Mouse (Mus musculus): ENCODE measurements around the gene Scn8a. TPM values are rescaled to one million over a fixed set of nuclear protein-coding genes. Genes with fewer than 3 reads are reported as not detected.
"Not testable (repeated sequence)": the region's sequence is repeated elsewhere in the genome, so short reads cannot be mapped to it uniquely, and the experiment has no call there.

Scn8a gene
- total RNA-seq (2022), result under 1 TPM in 3 of 4 experiments, not detected in 1; 0.12 to 0.22 (median 0.20) TPM

DNA sequence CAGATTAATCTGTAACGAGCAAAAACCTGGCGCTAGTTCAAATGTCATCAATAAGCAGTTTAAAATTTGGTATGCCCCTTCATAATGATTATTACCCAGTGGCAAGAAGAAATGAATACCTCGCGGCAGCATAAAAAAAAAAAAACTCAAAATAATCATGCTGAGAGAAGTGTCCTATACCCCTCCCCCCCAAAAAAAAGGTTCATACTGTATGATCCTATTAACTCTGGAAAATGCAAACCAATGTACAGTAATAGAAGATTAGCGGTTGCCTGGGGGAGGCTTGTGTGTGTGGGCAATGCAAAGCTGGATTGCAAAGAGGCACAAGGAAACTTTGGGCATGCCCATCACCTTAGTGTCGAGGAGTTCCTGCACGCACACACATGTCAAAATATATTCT lies at the start of gene Scn8a:
Gene Scn8a, plus strand, starts transcription at position 301 of the 400 bp plus-strand sequence.
- no peak for DNase-seq (ENCODE audit: low spot score in 2 of 2)

DNA sequence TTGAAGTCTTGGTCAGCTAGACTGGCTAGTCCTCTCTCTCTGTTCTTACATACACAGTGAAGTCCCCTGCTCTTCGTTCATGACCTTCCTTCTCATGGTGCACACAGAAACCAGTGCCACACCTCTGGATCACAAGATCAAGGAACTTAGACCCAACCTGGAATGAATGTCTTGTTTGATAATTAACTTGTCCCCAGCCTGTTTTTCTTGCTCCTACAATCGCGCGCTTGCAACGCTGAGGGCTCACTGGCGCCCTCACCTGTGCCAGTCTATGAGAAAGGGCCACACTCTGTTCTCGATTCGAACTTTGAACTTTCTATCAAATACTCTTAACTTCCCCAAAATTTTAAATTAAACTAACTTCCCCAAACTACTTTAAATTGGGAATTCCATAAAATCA lies 47.8 kb upstream of the Scn8a start:
- no peak for DNase-seq (ENCODE audit: low spot score in 2 of 2)

DNA sequence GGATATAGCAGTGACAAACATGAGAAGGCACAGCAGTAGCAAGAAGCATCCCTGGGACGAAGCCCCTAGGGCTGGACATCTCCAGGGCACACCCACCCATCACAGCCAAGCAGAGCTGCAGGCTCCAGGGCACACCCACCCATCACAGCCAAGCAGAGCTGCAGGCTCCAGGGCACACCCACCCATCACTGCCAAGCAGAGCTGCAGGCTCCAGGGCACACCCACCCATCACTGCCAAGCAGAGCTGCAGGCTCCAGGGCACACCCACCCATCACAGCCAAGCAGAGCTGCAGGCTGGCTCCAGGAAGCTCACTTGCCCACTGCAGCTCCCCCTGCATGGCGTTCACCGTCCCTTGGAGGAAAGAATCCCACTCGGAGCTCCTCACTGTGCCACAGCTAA lies 47.3 kb upstream of the Scn8a start:
- DNase-seq (ENCODE audit: low spot score in 2 of 2), result not testable (repeated sequence)

DNA sequence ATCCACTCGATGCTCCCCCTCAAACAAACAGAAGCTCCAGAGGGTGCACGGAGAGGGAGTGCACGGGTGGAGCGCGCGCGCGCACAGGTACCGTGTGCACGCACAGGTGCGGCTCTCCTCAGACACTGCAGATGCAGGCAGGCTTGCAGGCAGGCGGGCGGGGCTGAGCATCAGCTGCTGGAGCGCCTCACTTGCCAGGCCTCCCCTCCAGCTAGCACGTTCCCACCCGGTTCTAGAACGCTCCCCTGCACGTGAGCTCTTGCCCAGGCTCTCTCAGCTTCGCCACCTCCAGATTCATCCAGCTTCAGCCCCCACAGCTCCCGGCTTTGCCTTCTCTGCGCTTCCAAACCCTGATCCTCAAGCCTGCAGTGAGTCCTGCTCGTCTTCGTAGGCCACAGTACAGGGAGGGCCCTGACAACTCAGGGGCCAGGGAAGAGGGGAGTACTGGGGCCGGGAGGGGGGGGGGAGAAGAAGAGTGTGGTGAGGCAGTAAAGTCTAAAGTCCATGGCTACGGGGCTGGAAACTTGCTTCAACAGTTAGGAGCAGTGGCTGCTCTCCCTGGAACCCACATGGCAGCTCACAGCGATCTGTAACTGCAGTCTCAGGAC lies 44.3 kb upstream of the Scn8a start:
- DNase-seq (ENCODE audit: low spot score in 2 of 2), result no peak

DNA sequence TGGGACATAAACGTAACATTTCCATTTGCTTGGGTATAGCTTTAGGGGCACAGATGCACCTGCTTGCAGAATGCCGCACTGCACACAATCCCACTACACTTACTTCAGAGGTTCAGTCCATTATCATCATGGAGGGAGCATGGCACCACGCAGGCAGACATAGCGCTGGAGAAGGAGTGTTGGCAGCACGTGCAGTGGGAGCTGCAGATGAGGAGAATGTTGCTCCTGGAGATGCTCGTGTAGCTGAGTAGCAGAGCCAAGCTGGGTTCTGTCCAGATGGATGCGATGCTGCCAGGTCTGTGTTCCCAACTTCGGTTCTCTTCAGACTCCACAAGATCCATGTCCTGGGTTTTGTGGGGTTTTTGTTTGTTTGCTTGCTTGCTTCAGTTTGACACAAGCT lies 43.6 kb upstream of the Scn8a start:
- no peak for DNase-seq (ENCODE audit: low spot score in 2 of 2)

- no peak for DNase-seq (ENCODE audit: low spot score in 2 of 2)
Observed at GRCm38 (mm10) chr15:100829775-100830174, 39.9 kb upstream of the Scn8a start.

GRCm38 (mm10) chr15:100830682-100831081 lies 39.0 kb upstream of the Scn8a start:
- no peak for DNase-seq (ENCODE audit: low spot score in 2 of 2)

DNA sequence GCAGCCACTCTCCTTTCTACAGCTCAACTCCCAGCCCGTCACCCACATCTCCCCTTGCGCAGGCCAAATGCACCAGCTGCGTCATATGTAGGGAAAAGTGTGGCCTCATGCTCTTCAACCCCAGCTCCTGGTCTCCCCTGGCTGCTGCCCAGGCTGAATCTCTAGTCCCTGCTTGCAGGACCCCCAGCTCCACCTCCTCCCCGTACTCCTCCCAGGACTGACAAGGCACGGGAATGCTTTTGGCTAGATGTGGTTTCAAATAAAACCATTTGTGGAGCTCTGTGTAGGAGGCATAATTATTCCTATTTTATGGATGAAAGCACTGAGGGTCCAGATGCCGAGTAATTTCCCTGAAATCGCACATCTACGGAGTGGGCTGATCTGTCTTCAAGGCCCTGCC lies 37.5 kb upstream of the Scn8a start:
- no peak for DNase-seq (ENCODE audit: low spot score in 2 of 2)

DNA sequence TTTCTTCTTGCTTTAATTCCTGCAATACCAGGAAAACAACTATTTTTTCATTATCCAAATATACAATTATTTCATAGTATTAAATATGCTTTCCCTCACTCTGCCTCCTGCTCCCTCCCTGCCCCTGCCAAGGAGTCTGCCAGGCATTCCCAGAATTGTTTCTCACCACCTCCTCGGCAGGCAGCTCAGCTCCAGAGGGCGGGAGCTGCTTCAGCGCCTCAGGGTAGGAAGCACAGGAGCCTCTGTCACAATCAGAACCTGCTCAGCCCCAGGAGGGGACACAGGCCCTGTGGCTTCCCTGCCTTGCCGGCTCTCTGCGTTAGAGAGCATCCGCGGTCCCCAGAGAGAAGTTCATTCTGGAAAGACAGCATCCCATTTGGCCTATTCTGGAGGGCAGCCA lies 36.9 kb upstream of the Scn8a start:
- DNase-seq (ENCODE audit: low spot score in 2 of 2), result no peak

GRCm38 (mm10) chr15:100836729-100837128 lies 32.9 kb upstream of the Scn8a start:
- DNase-seq (ENCODE audit: low spot score in 2 of 2), result no peak

DNA sequence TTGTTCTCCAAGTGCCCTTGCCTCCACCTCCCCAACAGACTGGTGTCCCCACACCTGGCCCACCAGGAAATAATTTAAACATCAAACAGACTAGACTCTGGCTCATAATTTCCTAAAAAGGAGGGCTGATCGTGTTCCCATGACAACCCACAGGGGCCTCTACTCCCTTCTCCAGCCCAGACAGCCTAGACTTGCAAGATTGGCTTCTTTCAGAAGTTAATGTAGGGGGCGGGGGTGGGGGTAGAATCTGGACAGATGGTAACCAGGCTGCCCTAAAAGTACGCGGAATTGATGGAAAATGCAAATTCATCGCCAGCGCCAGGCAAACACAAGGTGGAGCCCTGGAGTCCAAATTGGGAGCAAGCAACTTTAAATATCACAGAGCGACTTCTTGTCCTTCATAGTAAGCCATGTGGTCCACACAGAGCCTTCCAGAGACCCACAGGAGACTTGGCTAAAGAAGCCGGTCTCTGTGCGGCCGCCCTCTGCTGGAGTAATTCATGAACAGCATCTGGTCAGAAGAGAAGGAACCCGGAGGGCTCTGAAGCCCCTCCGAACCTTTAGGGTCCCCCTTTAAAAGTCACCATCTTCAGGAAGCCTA lies 31.0 kb upstream of the Scn8a start:
- DNase-seq (ENCODE audit: low spot score in 2 of 2), result no peak

DNA sequence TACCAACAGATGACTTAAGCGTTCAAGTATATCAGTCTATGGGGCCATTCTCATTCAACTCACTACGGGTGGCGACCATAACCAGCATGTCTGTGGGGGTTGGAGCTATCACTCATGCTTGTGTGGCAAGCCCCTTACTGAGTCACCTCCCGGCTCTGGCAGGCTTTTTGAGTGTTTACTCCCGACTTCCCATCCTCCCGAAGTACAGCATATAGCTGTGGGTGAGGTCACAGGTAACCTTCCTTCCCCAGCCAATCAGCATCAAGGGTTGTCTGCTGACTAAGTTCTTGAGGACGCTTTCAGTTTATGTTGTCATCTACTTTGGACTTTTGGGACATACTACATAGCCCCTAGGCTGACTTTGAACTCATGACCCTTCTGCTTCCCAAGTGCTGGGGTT lies 25.3 kb upstream of the Scn8a start:
- no peak for DNase-seq (ENCODE audit: low spot score in 2 of 2)

GRCm38 (mm10) chr15:100845049-100845879 lies 24.4 kb upstream of the Scn8a start:
- DNase-seq (ENCODE audit: low spot score in 2 of 2), result no peak

- no peak for DNase-seq (ENCODE audit: low spot score in 2 of 2)
Observed at GRCm38 (mm10) chr15:100847193-100847592, 22.5 kb upstream of the Scn8a start.

- DNase-seq (ENCODE audit: low spot score in 2 of 2), result no peak
Observed at GRCm38 (mm10) chr15:100857586-100857985, 12.1 kb upstream of the Scn8a start.

GRCm38 (mm10) chr15:100860856-100861255 lies 8.8 kb upstream of the Scn8a start:
- DNase-seq (ENCODE audit: low spot score in 2 of 2), result no peak

DNA sequence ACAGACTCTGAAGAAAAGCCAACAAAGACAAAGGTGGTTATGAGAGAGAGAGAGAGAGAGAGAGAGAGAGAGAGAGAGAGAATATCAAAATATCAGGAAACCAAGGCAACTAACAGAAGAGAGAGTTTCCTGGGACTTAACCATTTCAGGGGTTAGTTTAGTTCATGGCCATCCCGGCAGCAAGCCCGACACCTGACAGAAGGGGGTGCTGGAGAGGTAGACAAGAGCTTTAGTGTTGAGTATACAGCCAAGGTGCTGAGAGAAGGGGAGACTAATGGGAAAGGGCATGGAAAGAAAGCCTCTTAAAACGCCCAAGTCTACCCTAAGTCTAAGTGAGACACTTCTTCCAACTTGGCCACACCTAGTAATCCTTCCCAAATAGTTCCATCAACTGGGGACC lies 4.1 kb upstream of the Scn8a start:
- DNase-seq (ENCODE audit: low spot score in 2 of 2), result no peak

GRCm38 (mm10) chr15:100870001-100870774 lies 530 bp downstream of the Scn8a start:
- no peak for DNase-seq (ENCODE audit: low spot score in 2 of 2)

DNA sequence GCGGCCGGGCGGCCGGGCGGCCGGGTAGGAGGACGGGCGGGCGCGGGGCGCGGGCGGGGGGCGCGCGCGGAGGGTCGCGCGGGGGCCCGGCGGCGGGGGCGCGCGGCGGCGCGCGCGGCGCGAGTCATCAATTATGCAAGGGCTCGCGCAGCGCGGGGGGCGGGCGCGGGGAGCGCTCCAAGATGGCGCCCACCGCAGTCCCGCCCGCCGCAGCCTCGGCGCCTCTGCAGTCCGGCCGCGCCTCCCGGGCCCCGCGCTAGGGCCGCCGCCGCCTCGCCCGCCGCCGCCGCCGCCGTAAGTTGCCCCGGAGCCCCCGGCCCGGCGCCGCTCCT lies 1.1 kb downstream of the Scn8a start:
- no peak for DNase-seq (ENCODE audit: low spot score in 2 of 2)

GRCm38 (mm10) chr15:100871107-100872011 lies 1.7 kb downstream of the Scn8a start:
- DNase-seq (ENCODE audit: low spot score in 2 of 2), result no peak

DNA sequence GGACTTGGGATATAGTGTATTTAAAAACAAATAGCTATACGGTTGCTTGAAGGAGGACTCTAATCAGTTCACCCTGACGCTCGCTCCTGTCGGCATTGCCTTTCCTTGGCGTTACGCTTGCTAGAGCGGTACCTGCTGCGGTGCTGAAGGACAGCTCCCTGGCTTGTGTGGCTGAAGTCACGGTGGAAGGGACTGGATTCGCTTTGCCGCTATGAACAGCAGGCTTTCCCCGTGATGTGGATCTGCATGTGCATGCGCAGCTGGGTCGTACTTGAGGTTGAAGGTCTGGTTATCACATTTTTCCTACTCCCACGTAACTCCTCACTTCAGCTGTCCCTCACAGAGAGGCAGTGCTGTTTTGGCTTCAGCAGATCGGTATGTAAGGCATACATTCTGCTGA lies 3.5 kb downstream of the Scn8a start:
- peak in 1 of 2 experiments; percentile 13 for DNase-seq (ENCODE audit: low spot score in 2 of 2)
